In genomic region chr14:36316418-36317111, GRCm38 (mm10) we compare ENCODE assay signal across 16 mouse cellular contexts.
A peak's percentile ranks its signal among the peaks of the same experiment; 100 is the strongest.
DNase-seq lines count a peak whose midpoint lies in the region; ATAC-seq and TF ChIP-seq lines count a peak whose summit lies in the region.
"Had no signal": no experiment of that assay in that cellular context is flagged by ENCODE, and none has a peak within 500 bp of the region (broad histone marks: within the 10 kb centered on the region; RNA-seq: fewer than 3 reads in every experiment).

No protein-coding gene starts in this region.

- ATAC-seq in common myeloid progenitor, adult 5-6 weeks (replicated peaks; ENCODE audit: low read depth, poor library complexity, severe bottlenecking) = peak; percentile 94
- peak; percentile 97 for ATAC-seq in megakaryocyte progenitor cell, adult 5-6 weeks (replicated peaks; ENCODE audit: poor library complexity)
- ATAC-seq: inflammation-experienced regulatory T-cells, adult 6 months had no signal

- H3K79me2 ChIP-seq in C2C12 (ENCODE audit: control insufficient read depth, insufficient read depth) = no peaks in the 10 kb centered on the region

- H3K27me3 ChIP-seq in C2C12 (ENCODE audit: control insufficient read depth, insufficient read depth, insufficient read length) = no peaks in the 10 kb centered on the region
- H3K27me3 ChIP-seq: kidney, embryonic 15.5 days; limb, embryonic 15.5 days; neural tube, embryonic 13.5 days had no signal

- DNase-seq in 416B (ENCODE audit: low read depth) = peak; percentile 95
- DNase-seq in cerebellum, adult 11 months = no peak
- no peak for DNase-seq in adrenal gland, postnatal 4 days (ENCODE audit: low spot score in 2 of 2)
- DNase-seq in lung, postnatal 36 days = no peak
- DNase-seq: adrenal gland, adult 8-10 months; cerebellum, adult 9-10 months; gastrocnemius, postnatal 10 days; thymus, adult 18-20 months had no signal

- H3K79me3 ChIP-seq in C2C12 (ENCODE audit: low read depth) = no peaks in the 10 kb centered on the region

- H3ac ChIP-seq in C2C12 (ENCODE audit: control insufficient read depth, insufficient read length, low read depth) = no peak overlapping the region

- no peaks in the 10 kb centered on the region for H3K36me3 ChIP-seq in C2C12 (ENCODE audit: control insufficient read depth, insufficient read depth)
- H3K36me3 ChIP-seq: hindbrain, embryonic 10.5 days; kidney, embryonic 15.5 days; limb, embryonic 15.5 days; neural tube, embryonic 13.5 days had no signal

- H3K4me3 ChIP-seq in C2C12 (ENCODE audit: insufficient read depth, poor library complexity, severe bottlenecking) = no peak overlapping the region
- H3K4me3 ChIP-seq: hindbrain, embryonic 10.5 days; kidney, embryonic 15.5 days; limb, embryonic 15.5 days; neural tube, embryonic 13.5 days had no signal

- TF ChIP-seq CTCF in C2C12 (IDR thresholded peaks at IDR 0.05; ENCODE audit: control insufficient read depth, insufficient read depth, insufficient read length) = no peak

TF ChIP-seq in C2C12, 6 proteins besides CTCF, POLR2A, EP300 and RAD21:
- TF ChIP-seq MYOG (IDR thresholded peaks at IDR 0.05; ENCODE audit: control insufficient read depth, extremely low read depth, insufficient read length) = no peak
- peak; percentile 59 for TF ChIP-seq FOSL1 (IDR thresholded peaks at IDR 0.05; ENCODE audit: insufficient read depth, low read length, poor library complexity, severe bottlenecking)
